Mouse (Mus musculus) forebrain, embryonic 14.5 days (tissue): ENCODE measurements at regions not wholly inside any gene's neighbourhood (a gene's known extent, or its start where the extent isn't known, plus 50 kb on each side); places are given as distances from the start of the nearest gene placed in this dataset.
"Not testable (repeated sequence)": the region's sequence is repeated elsewhere in the genome, so short reads cannot be mapped to it uniquely, and the experiment has no call there.

ENCODE experiments used
- ATAC-seq: fragments of 200-750 bp; cut with Nextera tagmentation; 2 replicates; pipeline ENCODE4 v1.8.0; 2017; ENCODE audit warnings: mild to moderate bottlenecking, moderate library complexity
- DNase-seq: peaks from one replicate; pipeline ENCODE4 v3.0.0-alpha.2; 2015; ENCODE audit warnings: low spot score
- H3K27ac ChIP-seq: fragments of 300-500 bp; sonication (generic); 2 replicates; pipeline ENCODE4 v1.5.1; 2014; ENCODE audit warnings: low read depth, mild to moderate bottlenecking, control low read depth, low read length, moderate library complexity
- H3K27me3 ChIP-seq: fragments of 300-500 bp; sonication (generic); replicated peaks from 2 replicates; pipeline ENCODE4 v1.6.1; 2014; ENCODE audit warnings: low read length, control low read depth, mixed read lengths; ENCODE audit not compliant: control insufficient read depth, insufficient read depth
- H3K36me3 ChIP-seq: fragments of 300-500 bp; sonication (generic); 2 replicates; pipeline ENCODE4 v1.6.1; 2014; ENCODE audit warnings: low read length, control low read depth; ENCODE audit not compliant: control insufficient read depth, insufficient read depth
- H3K4me1 ChIP-seq: fragments of 300-500 bp; sonication (generic); 2 replicates; pipeline ENCODE4 v1.6.1; 2014; ENCODE audit warnings: antibody characterized with exemption, low read length, control low read depth; ENCODE audit not compliant: control insufficient read depth, insufficient read depth
- H3K4me2 ChIP-seq: fragments of 300-500 bp; sonication (generic); 2 replicates; pipeline ENCODE4 v1.6.1; 2014; ENCODE audit warnings: mild to moderate bottlenecking, control low read depth, low read length
- H3K4me3 ChIP-seq: fragments of 300-500 bp; sonication (generic); 2 replicates; pipeline ENCODE4 v1.5.1; 2014; ENCODE audit warnings: low read depth, low read length, control low read depth
- H3K9ac ChIP-seq: fragments of 300-500 bp; sonication (generic); 2 replicates; pipeline ENCODE4 v1.6.1; 2014; ENCODE audit warnings: mild to moderate bottlenecking, low read length, control low read depth, moderate library complexity
- H3K9me3 ChIP-seq: fragments of 300-500 bp; sonication (generic); replicated peaks from 2 replicates; pipeline ENCODE4 v1.6.1; 2016; ENCODE audit warnings: low read length, control low read depth, mixed read lengths; ENCODE audit not compliant: control insufficient read depth
- WGBS: fragments of 180-500 bp; shearing (Covaris S2); extraction: QIAGEN DNeasy Blood & Tissue Kit; methylation state at CpG from one replicate; pipeline ENCODE4 v1.1.7; 2014; 5-methylcytosine and 5-hydroxymethylcytosine counted together

GRCm38 (mm10) chr7:111182319-111182718, 99.5 kb upstream of the Eif4g2 start:
- H3K27ac ChIP-seq: no peak overlapping the region
- peak; percentile 48; the same call in 1 of the 2 replicates for ATAC-seq
- no peaks in the 10 kb centered on the region for H3K27me3 ChIP-seq
- H3K4me3 ChIP-seq: no peak overlapping the region
- H3K9ac ChIP-seq: no peak overlapping the region
- no peak overlapping the region for H3K4me2 ChIP-seq
- H3K4me1 ChIP-seq: peaks cover 3% of the 10 kb centered on the region; the same call in 1 of the 2 replicates
- H3K9me3 ChIP-seq: no peaks in the 10 kb centered on the region
- DNase-seq: peak; percentile 83
- 71% methylated on average over 3 of the region's 3 CpGs for WGBS
- no peaks in the 10 kb centered on the region for H3K36me3 ChIP-seq

DNA sequence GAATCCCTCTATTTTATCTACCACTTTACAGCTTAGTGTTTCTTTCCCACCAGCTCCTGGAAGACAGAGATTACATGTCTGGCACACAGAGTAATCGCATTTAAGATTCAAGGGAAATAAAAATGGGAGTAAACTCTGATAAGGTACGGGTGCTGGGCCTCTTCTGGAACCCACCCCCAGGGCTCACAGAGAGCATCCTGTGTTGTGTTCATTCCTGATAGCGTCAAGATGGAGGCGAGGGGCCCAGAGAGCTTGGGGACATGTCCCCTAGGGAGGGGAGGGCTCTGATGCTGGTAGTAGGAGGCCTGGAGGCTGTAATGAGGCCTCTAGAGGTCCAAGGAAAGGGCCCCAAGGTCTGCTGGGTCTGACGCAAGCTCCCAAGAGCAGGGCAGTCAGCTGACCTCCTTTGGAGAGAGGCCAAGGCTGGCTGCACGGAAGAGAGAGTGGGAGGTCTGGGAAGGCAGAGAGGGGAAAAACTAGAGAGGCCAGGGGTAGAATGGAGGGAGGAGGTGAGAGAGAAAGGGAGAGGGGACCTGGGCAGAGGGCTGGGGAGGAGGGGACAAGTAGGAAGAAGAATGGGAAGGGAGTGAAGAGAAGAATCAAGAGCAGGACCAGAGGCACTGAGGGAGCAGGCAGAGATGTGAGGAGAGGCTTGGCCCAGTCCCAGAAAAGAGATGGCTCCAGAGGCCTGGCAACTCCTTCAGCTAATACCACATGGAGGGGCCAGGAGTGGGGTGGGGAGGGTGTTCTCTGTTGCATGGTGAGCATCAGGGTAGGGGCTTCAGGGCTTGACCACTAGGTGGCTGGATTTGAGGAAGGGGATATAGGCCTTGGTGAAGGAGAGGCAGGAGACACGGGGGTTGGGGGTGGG, 96.8 kb upstream of the Eif4g2 start:
- no peak overlapping the region for H3K4me3 ChIP-seq
- ATAC-seq (peak; percentile 67), DNase-seq (peak; percentile 63)
- no peak overlapping the region for H3K4me2 ChIP-seq
- H3K9ac ChIP-seq: no peak overlapping the region
- peaks cover 3% of the 10 kb centered on the region; the same call in 1 of the 2 replicates for H3K4me1 ChIP-seq
- H3K9me3 ChIP-seq: no peaks in the 10 kb centered on the region
- WGBS: 46% methylated on average over 7 of the region's 7 CpGs
- H3K36me3 ChIP-seq: no peaks in the 10 kb centered on the region
- no peaks in the 10 kb centered on the region for H3K27me3 ChIP-seq
- no peak overlapping the region for H3K27ac ChIP-seq

DNA sequence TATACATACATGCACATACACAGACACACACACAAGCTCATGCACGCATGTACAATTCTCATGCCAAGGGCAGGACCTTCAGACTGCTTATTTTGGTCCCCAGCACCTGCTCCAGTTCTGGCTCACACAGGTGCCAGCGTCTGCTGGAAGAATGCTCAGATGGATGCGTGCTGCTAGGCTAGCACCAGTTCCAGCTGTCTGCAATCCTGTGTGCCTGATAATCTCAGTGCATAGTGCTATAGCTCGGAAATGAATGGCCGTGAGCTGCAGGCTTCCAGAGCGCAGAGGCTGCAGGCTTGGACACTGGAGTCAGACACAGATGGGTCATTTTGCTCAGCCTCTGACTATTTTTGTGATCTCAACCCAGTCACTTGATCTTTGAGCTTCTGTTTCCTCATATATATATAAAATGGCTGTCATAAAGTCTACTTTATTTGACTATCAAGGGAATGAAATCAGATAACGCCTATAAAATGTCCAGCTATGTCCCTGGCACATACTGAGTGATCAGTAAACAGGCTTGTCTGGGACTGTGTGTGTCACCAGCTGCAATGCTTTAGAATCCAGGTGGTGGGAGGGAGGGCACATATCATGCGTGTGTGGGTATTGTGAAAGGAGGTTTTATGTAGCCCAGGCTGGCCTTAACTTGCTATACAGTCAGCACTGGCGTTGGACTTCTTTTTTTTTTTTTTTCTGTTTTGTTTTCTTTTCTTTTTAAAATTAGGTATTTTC, 91.7 kb upstream of the Eif4g2 start:
- no peak for ATAC-seq
- DNase-seq: no peak

DNA sequence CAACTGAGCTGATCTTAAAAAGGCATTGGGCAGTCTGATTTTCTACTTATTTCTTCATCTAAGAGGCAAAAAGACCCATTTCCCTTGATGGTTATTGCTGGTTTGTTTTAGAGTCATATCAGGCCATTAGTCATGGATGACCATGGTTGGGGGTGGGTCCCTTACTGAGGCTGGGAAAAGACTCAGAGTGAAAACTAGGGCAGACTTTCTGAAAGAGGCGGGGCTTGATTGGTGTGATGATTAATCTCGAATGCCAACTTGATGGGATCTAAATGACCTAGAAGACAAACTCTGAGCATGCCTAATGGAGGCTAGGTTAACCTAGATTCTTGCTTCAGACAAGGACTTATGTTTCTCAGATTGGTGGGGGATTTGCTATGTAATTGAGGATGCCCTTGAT, 89.2 kb upstream of the Eif4g2 start:
- Histone ChIP-seq H3K9me3 (no peaks in the 10 kb centered on the region), H3K4me1 (no peaks in the 10 kb centered on the region), H3K4me2 (no peak overlapping the region), H3K36me3 (no peaks in the 10 kb centered on the region), H3K27me3 (no peaks in the 10 kb centered on the region), H3K4me3 (no peak overlapping the region), H3K9ac (no peak overlapping the region), H3K27ac (no peak overlapping the region)
- DNase-seq: no peak
- ATAC-seq: no peak
- 81% methylated on average over 2 of the region's 2 CpGs for WGBS

More for the DNA sequence above, 91.7 kb upstream of the Eif4g2 start:
- Histone ChIP-seq H3K27me3 (no peaks in the 10 kb centered on the region), H3K4me3 (no peak overlapping the region), H3K36me3 (no peaks in the 10 kb centered on the region), H3K9ac (no peak overlapping the region), H3K4me2 (no peak overlapping the region), H3K27ac (no peak overlapping the region), H3K4me1 (no peaks in the 10 kb centered on the region), H3K9me3 (no peaks in the 10 kb centered on the region)
- WGBS: 86% methylated on average over 9 of the region's 9 CpGs

DNA sequence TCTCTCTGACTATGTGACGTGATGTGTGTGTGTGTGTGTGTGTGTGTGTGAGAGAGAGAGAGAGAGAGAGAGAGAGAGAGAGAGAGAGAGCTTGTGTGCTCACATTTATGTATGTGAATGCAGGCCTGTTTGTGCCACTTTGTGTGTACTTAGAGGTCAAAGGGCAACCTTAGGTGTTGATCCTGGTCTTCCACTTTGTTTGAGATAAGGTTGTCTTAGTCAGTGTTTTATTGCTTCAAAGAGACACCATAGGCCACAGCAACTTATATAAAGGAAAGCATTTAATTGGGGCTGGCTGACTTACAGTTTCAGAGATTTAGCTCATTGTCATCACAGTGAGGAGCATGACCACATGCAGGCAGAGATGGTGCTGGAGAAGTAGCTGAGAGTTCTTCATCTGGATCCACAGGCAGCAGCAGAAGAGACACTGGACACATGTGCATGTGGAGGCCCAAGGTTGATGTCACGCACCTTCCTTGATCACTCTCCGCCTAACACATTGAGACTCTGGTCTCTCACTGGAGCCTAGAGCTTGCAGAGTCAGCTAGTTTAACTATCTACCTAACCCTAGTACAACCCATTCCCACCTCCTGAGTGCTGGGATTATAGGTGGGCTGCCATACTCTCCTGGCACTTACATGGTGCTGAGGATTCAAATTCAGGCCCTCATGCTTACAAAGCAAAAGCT, 85.9 kb upstream of the Eif4g2 start:
- H3K4me2 ChIP-seq, H3K9ac ChIP-seq, H3K27me3 ChIP-seq, H3K9me3 ChIP-seq, ATAC-seq, H3K4me1 ChIP-seq, H3K4me3 ChIP-seq, H3K27ac ChIP-seq, H3K36me3 ChIP-seq, DNase-seq: not testable (repeated sequence)
- 100% methylated on average over 3 of the region's 3 CpGs for WGBS

DNA sequence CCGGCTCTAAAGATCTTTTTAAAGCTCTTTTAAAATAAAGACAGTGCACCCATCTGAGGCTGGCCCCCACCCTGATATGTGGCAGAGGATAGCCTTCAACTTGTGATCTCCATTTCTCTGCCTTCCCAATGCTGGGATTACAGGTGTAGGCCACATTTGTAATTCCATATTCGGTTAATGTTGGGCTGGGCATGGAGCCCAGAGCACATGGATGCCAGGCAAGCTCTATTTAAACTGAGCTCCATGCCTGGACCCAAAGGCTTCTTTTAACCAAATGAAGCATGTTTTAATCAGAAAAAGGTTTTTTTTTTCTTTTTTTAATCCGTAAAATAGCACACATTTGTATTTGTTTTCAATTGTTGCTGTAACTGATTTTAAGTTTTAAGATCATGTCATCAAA, 82.2 kb upstream of the Eif4g2 start:
- no peaks in the 10 kb centered on the region for H3K9me3 ChIP-seq
- H3K4me1 ChIP-seq: no peaks in the 10 kb centered on the region
- H3K4me2 ChIP-seq: no peak overlapping the region
- H3K4me3 ChIP-seq: no peak overlapping the region
- no peaks in the 10 kb centered on the region for H3K36me3 ChIP-seq
- H3K27me3 ChIP-seq: no peaks in the 10 kb centered on the region
- peak; percentile 38 for DNase-seq
- H3K27ac ChIP-seq: no peak overlapping the region
- no peak for ATAC-seq
- 65% methylated on average over 3 of the region's 3 CpGs for WGBS
- H3K9ac ChIP-seq: no peak overlapping the region

DNA sequence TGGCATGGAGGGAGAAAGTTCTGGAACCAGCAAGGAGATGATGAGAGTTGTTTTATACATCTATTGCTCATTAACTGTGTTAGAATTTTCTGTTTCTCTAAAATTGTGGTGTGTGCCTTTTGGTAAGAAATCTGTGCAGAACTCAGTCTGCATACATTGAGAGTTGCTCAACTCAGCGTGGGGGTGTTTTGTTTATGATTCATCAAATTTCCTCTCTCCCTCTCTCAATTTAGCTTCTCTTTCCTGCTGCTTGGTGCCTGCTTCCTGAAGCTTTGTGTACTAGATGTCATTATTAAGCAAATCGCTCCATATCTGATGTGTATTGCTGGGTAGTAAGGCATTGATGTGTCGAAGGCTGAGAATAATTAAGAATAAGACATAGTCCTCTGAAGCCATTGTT, 81.4 kb upstream of the Eif4g2 start:
- H3K4me2 ChIP-seq: no peak overlapping the region
- no peaks in the 10 kb centered on the region for H3K27me3 ChIP-seq
- no peaks in the 10 kb centered on the region for H3K9me3 ChIP-seq
- H3K36me3 ChIP-seq: no peaks in the 10 kb centered on the region
- H3K4me3 ChIP-seq: no peak overlapping the region
- no peak for DNase-seq
- no peak overlapping the region for H3K27ac ChIP-seq
- no peak for ATAC-seq
- no peak overlapping the region for H3K9ac ChIP-seq
- 81% methylated on average over 3 of the region's 3 CpGs for WGBS
- no peaks in the 10 kb centered on the region for H3K4me1 ChIP-seq

- Histone ChIP-seq H3K27me3 (no peaks in the 10 kb centered on the region), H3K9ac (no peak overlapping the region), H3K9me3 (no peaks in the 10 kb centered on the region), H3K4me1 (no peaks in the 10 kb centered on the region), H3K36me3 (no peaks in the 10 kb centered on the region), H3K4me3 (no peak overlapping the region), H3K27ac (no peak overlapping the region), H3K4me2 (no peak overlapping the region)
- 42% methylated on average over 3 of the region's 3 CpGs for WGBS
- DNase-seq: no peak
- ATAC-seq: no peak
These were observed 81.0 kb upstream of the Eif4g2 start for GRCm38 (mm10) chr7:111163861-111164260.
